Mouse (Mus musculus) liver, postnatal 0 days (tissue): Measurements from ENCODE around the gene Tigd4. TPM values are rescaled to one million over a fixed set of nuclear protein-coding genes. Genes with fewer than 3 reads are reported as not detected.

ENCODE experiments used
- ATAC-seq: fragments of 200-750 bp; cut with Nextera tagmentation; 2 replicates; pipeline ENCODE4 v1.8.0; 2017; ENCODE audit warnings: mild to moderate bottlenecking, moderate library complexity
- DNase-seq: peaks from one replicate; pipeline ENCODE4 v3.0.0-alpha.2; 2016
- H3K27ac ChIP-seq: fragments of 300-500 bp; sonication (generic); 2 replicates; pipeline ENCODE4 v1.5.1; 2014; ENCODE audit warnings: antibody characterized with exemption, moderate library complexity, mild to moderate bottlenecking, low read depth
- H3K27me3 ChIP-seq: fragments of 300-500 bp; sonication (generic); 2 replicates; pipeline ENCODE4 v1.6.1; 2014; ENCODE audit warnings: low read length, control low read depth, mixed read lengths; ENCODE audit not compliant: insufficient read depth
- H3K36me3 ChIP-seq: fragments of 300-500 bp; sonication (generic); replicated peaks from 2 replicates; pipeline ENCODE4 v1.6.1; 2014; ENCODE audit warnings: mild to moderate bottlenecking, control low read depth, low read length, moderate library complexity, mixed read lengths; ENCODE audit not compliant: insufficient read depth
- H3K4me1 ChIP-seq: fragments of 300-500 bp; sonication (generic); 2 replicates; pipeline ENCODE4 v1.6.1; 2014; ENCODE audit warnings: antibody characterized with exemption, mild to moderate bottlenecking, control low read depth; ENCODE audit not compliant: insufficient read depth
- H3K4me2 ChIP-seq: fragments of 300-500 bp; sonication (generic); 2 replicates; pipeline ENCODE4 v1.6.1; 2014; ENCODE audit warnings: low read depth, mild to moderate bottlenecking, low read length, moderate library complexity, mixed read lengths
- H3K4me3 ChIP-seq: fragments of 300-500 bp; sonication (generic); 2 replicates; pipeline ENCODE4 v1.5.1; 2014; ENCODE audit warnings: low read depth, low read length
- H3K9ac ChIP-seq: fragments of 300-500 bp; sonication (generic); replicated peaks from 2 replicates; pipeline ENCODE4 v1.6.1; 2014; ENCODE audit warnings: mild to moderate bottlenecking, moderate library complexity
- H3K9me3 ChIP-seq: fragments of 300-500 bp; sonication (generic); 2 replicates; pipeline ENCODE4 v1.6.1; 2016; ENCODE audit warnings: mild to moderate bottlenecking, control low read depth, low read length, mixed read lengths
- CTCF ChIP-seq: sonication (generic); IDR thresholded peaks from 2 replicates; pipeline ENCODE4 v1.5.1; 2016; ENCODE audit warnings: antibody characterized with exemption, low read depth
- EP300 ChIP-seq: IDR thresholded peaks from 2 replicates; pipeline ENCODE4 v1.6.1; 2016; ENCODE audit warnings: antibody characterized with exemption, low read depth, mild to moderate bottlenecking
- WGBS: fragments of 180-500 bp; shearing (Covaris S2); extraction: QIAGEN DNeasy Blood & Tissue Kit; methylation state at CpG from one replicate; pipeline ENCODE4 v1.1.7; 2014; ENCODE audit not compliant: insufficient replicate concordance; 5-methylcytosine and 5-hydroxymethylcytosine counted together
- polyA plus RNA-seq: library from polyadenylated mRNA; unstranded; fragments of >200 nt; fragmentation: Nextera tagmentation; extraction: Ambion mirVana; gene quantifications from 2 replicates; pipeline ENCODE4 v1.2.1, GENCODE M21; 2015

The Tigd4 gene
- polyA plus RNA-seq, 1 experiment from 2014 or later: not detected

DNA sequence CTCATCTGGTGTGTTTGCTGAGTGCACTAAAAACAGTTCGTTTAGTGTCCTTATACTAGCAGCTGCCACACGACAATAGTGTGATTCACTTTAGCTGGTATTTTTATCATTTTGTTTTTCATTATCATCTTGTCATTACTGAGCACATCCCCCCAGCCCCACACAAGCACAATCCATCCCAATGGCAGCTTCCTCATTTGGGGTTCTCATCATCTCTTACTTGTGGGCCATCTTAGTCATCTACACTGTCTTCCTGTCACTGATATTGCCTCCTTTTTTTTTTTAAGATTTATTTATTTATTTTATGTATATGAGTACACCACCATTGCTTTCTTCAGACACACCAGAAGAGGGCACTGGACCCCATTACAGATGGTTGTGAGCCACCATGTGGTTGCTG, 25.3 kb downstream of the Tigd4 start:
- Histone ChIP-seq H3K27ac (no peak overlapping the region), H3K4me2 (no peak overlapping the region), H3K9ac (no peak overlapping the region), H3K27me3 (no peaks in the 10 kb centered on the region), H3K4me1 (no peaks in the 10 kb centered on the region), H3K9me3 (no peaks in the 10 kb centered on the region), H3K36me3 (no peaks in the 10 kb centered on the region), H3K4me3 (no peak overlapping the region)
- TF ChIP-seq EP300: no peak
- DNase-seq: no peak
- WGBS: 74% methylated on average over 2 of the region's 2 CpGs
- no peak for ATAC-seq

DNA sequence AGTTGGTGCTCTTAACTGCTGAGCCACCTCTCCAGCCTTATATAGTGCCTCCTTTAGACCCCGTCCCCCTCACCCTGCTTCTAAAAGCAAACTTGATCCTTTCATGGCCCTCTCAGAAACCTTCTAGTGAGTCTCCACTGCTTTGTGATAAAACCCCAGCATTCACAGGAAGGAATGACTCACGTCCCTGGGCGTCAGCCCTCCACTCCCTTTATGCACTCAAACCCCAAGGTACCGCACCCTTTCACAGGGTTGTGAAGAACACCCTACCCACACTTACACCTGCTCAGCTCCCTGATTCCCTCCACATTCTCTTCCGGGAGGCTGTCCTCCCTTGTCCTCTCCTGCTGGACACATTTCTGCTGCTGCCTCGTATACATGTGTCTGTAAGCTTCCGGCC, 25.7 kb downstream of the Tigd4 start:
- TF ChIP-seq EP300 (no peak), CTCF (no peak)
- 89% methylated on average over 7 of the region's 7 CpGs for WGBS
- Histone ChIP-seq H3K27ac (no peak overlapping the region), H3K9ac (no peak overlapping the region), H3K4me2 (no peak overlapping the region), H3K36me3 (no peaks in the 10 kb centered on the region), H3K27me3 (no peaks in the 10 kb centered on the region), H3K9me3 (no peaks in the 10 kb centered on the region), H3K4me1 (no peaks in the 10 kb centered on the region), H3K4me3 (no peak overlapping the region)
- DNase-seq: no peak
- no peak for ATAC-seq

GRCm38 (mm10) chr3:84619725-84620124, 26.4 kb downstream of the Tigd4 start:
- H3K9me3 ChIP-seq: no peaks in the 10 kb centered on the region
- H3K4me1 ChIP-seq: no peaks in the 10 kb centered on the region
- no peaks in the 10 kb centered on the region for H3K27me3 ChIP-seq
- no peak overlapping the region for H3K4me3 ChIP-seq
- H3K27ac ChIP-seq: no peak overlapping the region
- no peaks in the 10 kb centered on the region for H3K36me3 ChIP-seq
- DNase-seq (no peak), ATAC-seq (no peak)
- H3K9ac ChIP-seq: no peak overlapping the region
- TF ChIP-seq EP300: no peak
- no peak for TF ChIP-seq CTCF
- no peak overlapping the region for H3K4me2 ChIP-seq
- 78% methylated on average over 6 of the region's 6 CpGs for WGBS

DNA sequence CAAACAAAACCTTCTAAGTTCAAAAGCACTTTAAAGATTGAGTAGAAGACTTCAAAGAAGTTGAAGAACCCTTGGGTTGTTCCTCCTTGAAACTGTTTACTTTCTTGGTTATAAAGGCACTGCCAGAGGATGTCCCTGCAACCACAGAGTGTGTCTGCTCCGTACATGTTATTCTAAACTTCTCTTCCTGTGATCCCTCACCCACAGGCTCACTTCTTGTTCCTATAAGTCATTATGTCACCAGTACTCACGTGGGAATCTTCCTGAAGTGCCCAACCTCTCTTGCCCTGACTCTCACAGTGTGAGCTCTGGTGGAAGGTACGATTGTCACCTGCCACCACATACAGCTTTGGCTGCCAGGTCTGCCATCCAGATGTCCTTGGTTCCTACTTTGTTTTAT, 28.7 kb downstream of the Tigd4 start:
- no peak overlapping the region for H3K4me3 ChIP-seq
- no peak overlapping the region for H3K4me2 ChIP-seq
- TF ChIP-seq CTCF: no peak
- no peak for TF ChIP-seq EP300
- WGBS: 22% methylated on average over 3 of the region's 3 CpGs
- H3K9me3 ChIP-seq: no peaks in the 10 kb centered on the region
- no peak overlapping the region for H3K27ac ChIP-seq
- H3K4me1 ChIP-seq: no peaks in the 10 kb centered on the region
- ATAC-seq: no peak
- no peak for DNase-seq
- no peaks in the 10 kb centered on the region for H3K36me3 ChIP-seq
- no peaks in the 10 kb centered on the region for H3K27me3 ChIP-seq
- H3K9ac ChIP-seq: no peak overlapping the region

- no peak overlapping the region for H3K27ac ChIP-seq
- H3K4me1 ChIP-seq: no peaks in the 10 kb centered on the region
- ATAC-seq (no peak), DNase-seq (no peak)
- H3K36me3 ChIP-seq: no peaks in the 10 kb centered on the region
- WGBS: 86% methylated on average over 9 of the region's 9 CpGs
- no peaks in the 10 kb centered on the region for H3K27me3 ChIP-seq
- no peak overlapping the region for H3K9ac ChIP-seq
- H3K9me3 ChIP-seq: no peaks in the 10 kb centered on the region
- H3K4me2 ChIP-seq: no peak overlapping the region
- H3K4me3 ChIP-seq: no peak overlapping the region
- no peak for TF ChIP-seq EP300
- TF ChIP-seq CTCF: no peak
Measured at GRCm38 (mm10) chr3:84631586-84631985, 38.2 kb downstream of the Tigd4 start.

GRCm38 (mm10) chr3:84637095-84637494, 43.7 kb downstream of the Tigd4 start:
- Histone ChIP-seq H3K4me2 (no peak overlapping the region), H3K9me3 (no peaks in the 10 kb centered on the region)
- ATAC-seq: no peak

More at GRCm38 (mm10) chr3:84637095-84637494, 43.7 kb downstream of the Tigd4 start:
- DNase-seq: no peak
- H3K36me3 ChIP-seq: no peaks in the 10 kb centered on the region
- no peak overlapping the region for H3K27ac ChIP-seq
- no peak overlapping the region for H3K9ac ChIP-seq
- 55% methylated on average over 6 of the region's 6 CpGs for WGBS
- no peaks in the 10 kb centered on the region for H3K27me3 ChIP-seq
- H3K4me3 ChIP-seq: no peak overlapping the region
- no peak for TF ChIP-seq CTCF
- TF ChIP-seq EP300: no peak
- peaks cover 11% of the 10 kb centered on the region for H3K4me1 ChIP-seq
